Mouse (Mus musculus): Measurements from ENCODE around the gene Btg4. TPM values are rescaled to one million over a fixed set of nuclear protein-coding genes. Genes with fewer than 3 reads are reported as not detected.
A peak's percentile ranks its signal among the peaks of the same experiment; 100 is the strongest.

Btg4 gene
- polyA plus RNA-seq, 1 experiment from 2014 or later = not detected

GRCm38 (mm10) chr9:51042136-51042535 is 18.6 kb upstream of the Btg4 start:
- no peak for ATAC-seq (ENCODE audit: insufficient number of reproducible peaks, insufficient read depth, low FRiP score, low TSS enrichment, low read depth)
- H3K4me3 ChIP-seq = no peak overlapping the region
- no peaks in the 10 kb centered on the region for H3K4me1 ChIP-seq
- H3K9me3 ChIP-seq = no peaks in the 10 kb centered on the region
- H3K9ac ChIP-seq = no peak overlapping the region
- H3K36me3 ChIP-seq = no peaks in the 10 kb centered on the region
- 83% methylated on average over 6 of the region's 6 CpGs for WGBS
- H3K27me3 ChIP-seq = no peaks in the 10 kb centered on the region
- no peak overlapping the region for H3K27ac ChIP-seq
- H3K4me2 ChIP-seq = no peak overlapping the region

GRCm38 (mm10) chr9:51052180-51052579 is 8.5 kb upstream of the Btg4 start:
- Histone ChIP-seq H3K4me2 (no peak overlapping the region), H3K9me3 (no peaks in the 10 kb centered on the region), H3K4me3 (no peak overlapping the region), H3K9ac (no peak overlapping the region), H3K27me3 (no peaks in the 10 kb centered on the region), H3K4me1 (no peaks in the 10 kb centered on the region), H3K36me3 (no peaks in the 10 kb centered on the region), H3K27ac (no peak overlapping the region)
- WGBS = 68% methylated on average over 3 of the region's 3 CpGs
- ATAC-seq (ENCODE audit: insufficient number of reproducible peaks, insufficient read depth, low FRiP score, low TSS enrichment, low read depth) = no peak

DNA sequence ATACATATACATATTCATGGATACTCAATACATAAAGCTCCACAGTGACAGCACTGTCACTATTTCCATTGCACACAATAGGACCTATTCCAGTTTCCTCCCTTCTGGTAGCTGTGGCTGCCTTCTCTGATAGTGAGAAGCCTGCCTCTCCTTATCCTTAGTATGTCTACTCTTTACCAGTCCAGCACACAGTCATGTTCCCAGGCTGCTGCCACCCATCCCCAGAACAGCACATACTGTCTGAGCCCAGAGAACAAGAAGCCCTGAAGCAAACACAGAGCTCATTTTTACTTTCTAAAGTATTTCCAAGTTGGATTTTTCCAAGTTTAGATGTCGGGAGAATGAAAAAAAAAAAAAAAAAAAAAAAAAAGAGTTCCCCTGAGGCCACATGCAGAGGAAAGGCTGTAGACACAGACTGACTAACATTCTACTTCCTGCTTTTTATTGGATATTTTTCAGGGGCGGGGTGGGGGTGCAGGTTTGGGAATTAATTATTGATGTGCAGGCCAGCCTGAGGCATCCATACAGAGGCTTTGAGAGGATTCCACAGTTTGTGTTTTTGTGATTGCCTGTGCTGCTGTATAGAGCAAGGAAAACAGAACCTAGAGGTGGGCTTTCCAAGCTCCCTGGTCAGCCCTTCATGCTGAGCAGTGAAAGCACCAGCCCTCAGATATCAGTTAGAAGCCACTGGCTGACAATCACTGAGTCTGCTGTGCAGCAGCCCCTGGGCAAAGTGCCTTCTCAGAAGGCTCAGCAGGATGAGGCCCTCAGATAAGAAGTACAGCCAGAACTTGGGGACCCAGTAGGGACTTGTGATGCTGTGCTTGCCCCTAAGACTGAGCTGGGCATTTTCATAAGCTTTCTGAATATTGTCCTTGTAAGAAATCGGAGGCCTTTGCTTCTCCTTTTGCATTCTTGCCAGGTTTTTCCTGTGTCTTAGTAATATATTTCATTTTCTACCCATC is 4.1 kb upstream of the Btg4 start:
- Histone ChIP-seq H3K27ac (no peak overlapping the region), H3K4me2 (no peak overlapping the region), H3K9ac (no peak overlapping the region), H3K27me3 (no peaks in the 10 kb centered on the region), H3K9me3 (no peaks in the 10 kb centered on the region), H3K4me3 (no peak overlapping the region), H3K4me1 (no peaks in the 10 kb centered on the region), H3K36me3 (no peaks in the 10 kb centered on the region)
- 52% methylated on average over 3 of the region's 3 CpGs for WGBS
- ATAC-seq (ENCODE audit: insufficient number of reproducible peaks, insufficient read depth, low FRiP score, low TSS enrichment, low read depth) = no peak

GRCm38 (mm10) chr9:51058951-51059521 is 1.7 kb upstream of the Btg4 start:
- WGBS = 73% methylated on average over 4 of the region's 4 CpGs
- no peak overlapping the region for H3K27ac ChIP-seq
- no peak for ATAC-seq (ENCODE audit: insufficient number of reproducible peaks, insufficient read depth, low FRiP score, low TSS enrichment, low read depth)

DNA sequence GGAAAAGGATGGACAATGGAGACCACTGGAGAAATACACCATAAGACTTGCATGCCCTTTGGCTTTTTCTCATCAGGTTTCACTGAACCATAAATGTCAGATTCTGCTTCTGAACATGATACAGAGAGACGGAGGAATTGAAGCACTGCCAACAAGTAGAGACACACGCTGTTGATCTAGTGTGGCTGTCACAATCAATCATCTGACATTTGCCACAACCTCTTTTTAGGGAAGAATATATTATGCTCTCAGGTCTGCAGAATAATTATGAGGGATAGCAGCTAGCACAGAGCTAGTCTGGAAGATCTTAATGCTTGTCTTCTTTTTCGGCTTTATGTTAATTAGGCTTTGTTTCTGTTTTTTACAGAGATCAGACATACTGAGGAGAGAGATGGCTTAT is 7.5 kb downstream of the Btg4 start:
- H3K9ac ChIP-seq = no peak overlapping the region
- no peaks in the 10 kb centered on the region for H3K27me3 ChIP-seq
- H3K27ac ChIP-seq = no peak overlapping the region
- no peak overlapping the region for H3K4me3 ChIP-seq
- no peaks in the 10 kb centered on the region for H3K9me3 ChIP-seq
- H3K36me3 ChIP-seq = no peaks in the 10 kb centered on the region
- no peaks in the 10 kb centered on the region; the same call in 1 of the 2 replicates for H3K4me1 ChIP-seq
- no peak overlapping the region for H3K4me2 ChIP-seq
- WGBS = 40% methylated on average over 3 of the region's 3 CpGs
- no peak for ATAC-seq (ENCODE audit: insufficient number of reproducible peaks, insufficient read depth, low FRiP score, low TSS enrichment, low read depth)

More at GRCm38 (mm10) chr9:51058951-51059521, 1.7 kb upstream of the Btg4 start:
- Histone ChIP-seq H3K4me1 (no peaks in the 10 kb centered on the region), H3K4me2 (no peak overlapping the region), H3K4me3 (no peak overlapping the region), H3K9me3 (no peaks in the 10 kb centered on the region), H3K27me3 (no peaks in the 10 kb centered on the region), H3K36me3 (no peaks in the 10 kb centered on the region), H3K9ac (no peak overlapping the region)

DNA sequence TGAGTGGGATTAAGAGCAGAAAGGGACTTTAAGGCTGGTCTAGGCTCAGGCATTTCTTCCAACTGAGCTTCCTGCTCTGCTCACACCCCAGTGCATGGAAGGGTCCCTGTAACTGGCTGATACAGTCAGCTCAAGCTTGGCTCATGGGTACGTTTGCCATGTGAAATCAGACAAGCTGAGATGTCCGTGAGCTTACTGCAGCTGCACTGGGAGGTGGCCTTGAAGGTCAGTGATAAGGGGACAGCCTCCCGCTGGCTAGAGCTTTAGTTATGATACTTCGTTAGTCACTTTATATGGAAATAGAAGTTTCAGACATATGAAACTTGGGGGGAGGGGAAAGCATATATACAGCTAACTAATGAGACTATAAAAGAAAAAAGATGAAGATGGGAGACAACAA is 10.1 kb downstream of the Btg4 start:
- Histone ChIP-seq H3K27ac (no peak overlapping the region), H3K4me3 (no peak overlapping the region), H3K36me3 (no peaks in the 10 kb centered on the region), H3K9ac (no peak overlapping the region), H3K4me2 (no peak overlapping the region), H3K9me3 (no peaks in the 10 kb centered on the region), H3K27me3 (no peaks in the 10 kb centered on the region), H3K4me1 (peaks cover 4% of the 10 kb centered on the region; the same call in 1 of the 2 replicates)
- WGBS = 81% methylated on average over 4 of the region's 4 CpGs
- ATAC-seq (ENCODE audit: insufficient number of reproducible peaks, insufficient read depth, low FRiP score, low TSS enrichment, low read depth) = no peak

- 16% methylated on average over 3 of the region's 3 CpGs for WGBS
- Histone ChIP-seq H3K27me3 (no peaks in the 10 kb centered on the region), H3K9ac (peak overlapping the region; percentile 51; the same call in 1 of the 2 replicates), H3K9me3 (no peaks in the 10 kb centered on the region), H3K4me1 (peaks cover 22% of the 10 kb centered on the region), H3K36me3 (no peaks in the 10 kb centered on the region), H3K4me3 (peak overlapping the region; percentile 53), H3K4me2 (peak overlapping the region; percentile 84), H3K27ac (no peak overlapping the region)
- no peak for ATAC-seq (ENCODE audit: insufficient number of reproducible peaks, insufficient read depth, low FRiP score, low TSS enrichment, low read depth)
Observed at GRCm38 (mm10) chr9:51075780-51076179, 15.1 kb downstream of the Btg4 start.

- under 1% methylated on average over 17 of the region's 17 CpGs for WGBS
- peak overlapping the region; percentile 76 for H3K9ac ChIP-seq
- H3K27me3 ChIP-seq = no peaks in the 10 kb centered on the region
- peak overlapping the region; percentile 53 for H3K4me3 ChIP-seq
- peaks cover 22% of the 10 kb centered on the region for H3K4me1 ChIP-seq
- no peaks in the 10 kb centered on the region for H3K9me3 ChIP-seq
- peak overlapping the region; percentile 84 for H3K4me2 ChIP-seq
- no peaks in the 10 kb centered on the region for H3K36me3 ChIP-seq
- ATAC-seq (ENCODE audit: insufficient number of reproducible peaks, insufficient read depth, low FRiP score, low TSS enrichment, low read depth) = no peak
- H3K27ac ChIP-seq = peak overlapping the region; percentile 55; the same call in 1 of the 2 replicates
Observed at GRCm38 (mm10) chr9:51076300-51076978, 15.7 kb downstream of the Btg4 start.

GRCm38 (mm10) chr9:51076979-51077315 is 16.2 kb downstream of the Btg4 start, which contains the start of gene Layn:
Gene Layn (minus strand): TSS chr9:51077094.
- H3K4me1 ChIP-seq = peaks cover 22% of the 10 kb centered on the region
- H3K27ac ChIP-seq = peak within 1 kb of the TSS; percentile 55
- peak; percentile 91 for ATAC-seq (ENCODE audit: insufficient number of reproducible peaks, insufficient read depth, low FRiP score, low TSS enrichment, low read depth)
- H3K36me3 ChIP-seq = no peaks in the 10 kb centered on the region
- no peaks in the 10 kb centered on the region for H3K27me3 ChIP-seq
- H3K9me3 ChIP-seq = no peaks in the 10 kb centered on the region
- WGBS = under 1% methylated on average over 14 of the region's 14 CpGs
- H3K9ac ChIP-seq = peak within 1 kb of the TSS; percentile 76
- H3K4me2 ChIP-seq = peak within 1 kb of the TSS; percentile 84
- peak within 1 kb of the TSS; percentile 53 for H3K4me3 ChIP-seq

- Histone ChIP-seq H3K9ac (no peak overlapping the region), H3K27ac (no peak overlapping the region), H3K27me3 (no peaks in the 10 kb centered on the region), H3K4me1 (peaks cover 10% of the 10 kb centered on the region), H3K4me2 (no peak overlapping the region), H3K36me3 (no peaks in the 10 kb centered on the region), H3K9me3 (no peaks in the 10 kb centered on the region), H3K4me3 (no peak overlapping the region)
- ATAC-seq (ENCODE audit: insufficient number of reproducible peaks, insufficient read depth, low FRiP score, low TSS enrichment, low read depth) = no peak
- 81% methylated on average over 5 of the region's 5 CpGs for WGBS
Observed at GRCm38 (mm10) chr9:51081614-51082013, 20.9 kb downstream of the Btg4 start.

DNA sequence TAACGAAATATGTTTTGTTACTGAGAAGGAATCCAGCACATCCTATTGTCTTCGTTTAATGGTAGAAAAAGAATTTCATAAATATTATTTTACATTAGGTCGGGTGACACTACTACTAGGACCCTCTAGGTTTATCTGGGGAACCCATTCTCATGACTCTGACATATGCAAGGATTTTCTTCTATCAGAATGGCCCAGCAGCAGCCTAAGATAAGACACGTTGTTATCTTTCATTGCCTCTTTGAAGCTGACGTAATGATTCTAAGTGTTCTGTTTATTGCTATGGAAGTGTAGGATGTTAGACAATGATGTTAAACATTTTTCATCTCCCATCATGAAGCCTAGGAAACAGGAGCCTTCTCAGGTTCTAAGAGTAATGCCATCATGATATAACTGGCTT is 33.0 kb downstream of the Btg4 start:
- H3K9me3 ChIP-seq = no peaks in the 10 kb centered on the region
- no peak overlapping the region for H3K27ac ChIP-seq
- H3K4me2 ChIP-seq = no peak overlapping the region
- no peak for ATAC-seq (ENCODE audit: insufficient number of reproducible peaks, insufficient read depth, low FRiP score, low TSS enrichment, low read depth)
- 77% methylated on average over 5 of the region's 5 CpGs for WGBS
- H3K4me1 ChIP-seq = no peaks in the 10 kb centered on the region
- H3K4me3 ChIP-seq = no peak overlapping the region
- H3K27me3 ChIP-seq = no peaks in the 10 kb centered on the region
- no peaks in the 10 kb centered on the region for H3K36me3 ChIP-seq
- H3K9ac ChIP-seq = no peak overlapping the region
